Mouse (Mus musculus) kidney, adult 11 months (tissue): ENCODE results near the gene Slc4a2.

Source experiments
- DNase-seq: peaks from one replicate; pipeline ENCODE4 v3.0.0; 2022

The Slc4a2 gene

GRCm38 (mm10) chr5:24470600-24470999 is 47.0 kb downstream of the Slc4a2 start:
- DNase-seq: peak; percentile 65

- DNase-seq: no peak
These were observed 49.4 kb downstream of the Slc4a2 start for GRCm38 (mm10) chr5:24472884-24473619.

- DNase-seq: no peak
These were observed 50.5 kb downstream of the Slc4a2 start for GRCm38 (mm10) chr5:24474025-24474722.

- no peak for DNase-seq
These were observed 51.2 kb downstream of the Slc4a2 start for GRCm38 (mm10) chr5:24474723-24475261.

- DNase-seq: peak; percentile 79
These were observed 52.0 kb downstream of the Slc4a2 start for GRCm38 (mm10) chr5:24475476-24476241.

- no peak for DNase-seq
These were observed 54.3 kb downstream of the Slc4a2 start for GRCm38 (mm10) chr5:24477909-24478308.

- DNase-seq: peak; percentile 83
These were observed 58.0 kb downstream of the Slc4a2 start for GRCm38 (mm10) chr5:24481647-24482046.

GRCm38 (mm10) chr5:24482247-24483079 is 58.8 kb downstream of the Slc4a2 start:
- DNase-seq: peak; percentile 88

GRCm38 (mm10) chr5:24483326-24483725 is 59.7 kb downstream of the Slc4a2 start:
- peak; percentile 81 for DNase-seq

GRCm38 (mm10) chr5:24484963-24485362 is 61.3 kb downstream of the Slc4a2 start:
- peak; percentile 30 for DNase-seq

- peak; percentile 76 for DNase-seq
These were observed 62.5 kb downstream of the Slc4a2 start for GRCm38 (mm10) chr5:24486097-24486496.

- no peak for DNase-seq
These were observed 63.1 kb downstream of the Slc4a2 start for GRCm38 (mm10) chr5:24486738-24487137.

- no peak for DNase-seq
These were observed 66.8 kb downstream of the Slc4a2 start for GRCm38 (mm10) chr5:24490413-24490920.
